Mouse (Mus musculus) embryonic facial prominence, embryonic 11.5 days (tissue): ENCODE measurements around the gene Dusp16. TPM values are rescaled to one million over a fixed set of nuclear protein-coding genes. Genes with fewer than 3 reads are reported as not detected.

Source experiments
- ATAC-seq: fragments of 200-750 bp; cut with Nextera tagmentation; replicated peaks from 2 replicates; pipeline ENCODE4 v1.8.0; 2017; ENCODE audit warnings: low read depth; ENCODE audit not compliant: insufficient number of reproducible peaks, low FRiP score, low TSS enrichment
- DNase-seq: peaks from one replicate; pipeline ENCODE4 v3.0.0-alpha.2; 2015; ENCODE audit warnings: low spot score
- H3K27ac ChIP-seq: fragments of 300-500 bp; sonication (generic); replicated peaks from 2 replicates; pipeline ENCODE4 v1.5.1; 2014; ENCODE audit warnings: mild to moderate bottlenecking, low read depth, low read length, control low read depth
- H3K27me3 ChIP-seq: fragments of 300-500 bp; sonication (generic); 2 replicates; pipeline ENCODE4 v1.6.1; 2014; ENCODE audit warnings: mild to moderate bottlenecking, low read length, moderate library complexity, mixed read lengths; ENCODE audit not compliant: control insufficient read depth, insufficient read depth
- H3K36me3 ChIP-seq: fragments of 300-500 bp; sonication (generic); replicated peaks from 2 replicates; pipeline ENCODE4 v1.6.1; 2014; ENCODE audit warnings: low read depth, mild to moderate bottlenecking, low read length, moderate library complexity, mixed read lengths; ENCODE audit not compliant: control insufficient read depth, insufficient read depth
- H3K4me1 ChIP-seq: fragments of 300-500 bp; sonication (generic); 2 replicates; pipeline ENCODE4 v1.6.1; 2014; ENCODE audit warnings: low read length, mixed read lengths; ENCODE audit not compliant: control insufficient read depth, insufficient read depth
- H3K4me2 ChIP-seq: fragments of 300-500 bp; sonication (generic); 2 replicates; pipeline ENCODE4 v1.6.1; 2014; ENCODE audit warnings: low read depth, mild to moderate bottlenecking, control low read depth, low read length, moderate library complexity
- H3K4me3 ChIP-seq: fragments of 300-500 bp; sonication (generic); 2 replicates; pipeline ENCODE4 v1.5.1; 2014; ENCODE audit warnings: low read depth, low read length, control low read depth
- H3K9ac ChIP-seq: fragments of 300-500 bp; sonication (generic); replicated peaks from 2 replicates; pipeline ENCODE4 v1.6.1; 2014; ENCODE audit warnings: mild to moderate bottlenecking, control low read depth, low read length
- H3K9me3 ChIP-seq: fragments of 300-500 bp; sonication (generic); replicated peaks from 2 replicates; pipeline ENCODE4 v1.6.1; 2016; ENCODE audit warnings: mild to moderate bottlenecking, low read length, inconsistent platforms, mixed read lengths; ENCODE audit not compliant: control insufficient read depth
- WGBS: fragments of 180-500 bp; shearing (Covaris S2); extraction: QIAGEN DNeasy Blood & Tissue Kit; methylation state at CpG from one replicate; pipeline ENCODE4 v1.1.7; 2014; 5-methylcytosine and 5-hydroxymethylcytosine counted together
- polyA plus RNA-seq: library from polyadenylated mRNA; unstranded; fragments of >200 nt; fragmentation: Nextera tagmentation; extraction: Ambion mirVana; gene quantifications from 2 replicates; pipeline ENCODE4 v1.2.1, GENCODE M21; 2014

Gene Dusp16
- polyA plus RNA-seq, 1 experiment from 2014 or later, result 15.4 TPM

DNA sequence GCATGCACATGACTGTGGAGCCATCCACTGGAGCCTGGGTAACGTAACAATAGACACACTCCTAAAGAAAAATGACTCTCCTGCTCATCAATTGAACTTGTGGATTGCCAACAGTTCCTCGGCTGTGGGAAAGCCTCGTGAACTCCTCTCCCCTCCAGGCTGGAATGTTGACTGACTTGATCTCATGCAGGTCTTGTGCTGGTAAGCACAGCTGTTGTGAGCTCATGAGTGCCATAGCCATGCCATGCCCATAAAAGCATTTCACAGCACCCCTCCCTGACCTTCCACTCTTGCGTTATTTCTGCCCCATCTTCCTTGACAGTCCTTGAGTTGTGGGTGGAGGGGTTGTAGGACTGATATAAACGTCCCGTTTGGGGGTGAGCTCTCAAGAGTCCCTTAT lies 28.0 kb upstream of the Dusp16 start:
- WGBS, result 68% methylated on average over 6 of the region's 6 CpGs
- Histone ChIP-seq H3K9me3 (no peaks in the 10 kb centered on the region), H3K27me3 (no peaks in the 10 kb centered on the region), H3K4me1 (no peaks in the 10 kb centered on the region), H3K9ac (no peak overlapping the region), H3K27ac (no peak overlapping the region), H3K4me3 (no peak overlapping the region), H3K36me3 (no peaks in the 10 kb centered on the region), H3K4me2 (no peak overlapping the region)
- ATAC-seq (no peak), DNase-seq (no peak)

DNA sequence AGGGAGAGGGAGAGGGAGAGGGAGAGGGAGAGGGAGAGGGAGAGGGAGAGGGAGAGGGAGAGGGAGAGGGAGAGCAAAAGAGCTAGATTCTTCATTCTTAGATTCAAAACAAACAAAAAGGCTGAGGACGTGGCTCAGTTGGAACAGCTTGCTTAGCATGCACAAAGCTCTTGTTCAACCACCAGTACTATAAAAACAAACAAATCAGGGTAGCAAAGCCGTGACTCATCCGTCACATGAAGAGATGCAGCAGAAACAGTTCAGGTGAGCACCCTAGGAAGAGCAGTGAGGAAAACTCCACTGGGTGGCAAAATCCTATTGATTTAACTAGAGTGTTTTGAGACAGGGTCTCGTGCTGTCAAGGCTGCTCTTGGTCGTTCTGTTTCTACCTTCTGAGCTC lies 27.3 kb upstream of the Dusp16 start:
- 50% methylated on average over 5 of the region's 5 CpGs for whole genome bisulfite sequencing
- no peak for ATAC-seq
- no peak overlapping the region for H3K4me2 ChIP-seq
- no peaks in the 10 kb centered on the region for H3K4me1 ChIP-seq
- no peaks in the 10 kb centered on the region for H3K27me3 ChIP-seq
- no peak overlapping the region for H3K4me3 ChIP-seq
- no peak overlapping the region for H3K27ac ChIP-seq
- no peaks in the 10 kb centered on the region for H3K9me3 ChIP-seq
- H3K9ac ChIP-seq, result no peak overlapping the region
- DNase-seq, result no peak
- no peaks in the 10 kb centered on the region for H3K36me3 ChIP-seq

DNA sequence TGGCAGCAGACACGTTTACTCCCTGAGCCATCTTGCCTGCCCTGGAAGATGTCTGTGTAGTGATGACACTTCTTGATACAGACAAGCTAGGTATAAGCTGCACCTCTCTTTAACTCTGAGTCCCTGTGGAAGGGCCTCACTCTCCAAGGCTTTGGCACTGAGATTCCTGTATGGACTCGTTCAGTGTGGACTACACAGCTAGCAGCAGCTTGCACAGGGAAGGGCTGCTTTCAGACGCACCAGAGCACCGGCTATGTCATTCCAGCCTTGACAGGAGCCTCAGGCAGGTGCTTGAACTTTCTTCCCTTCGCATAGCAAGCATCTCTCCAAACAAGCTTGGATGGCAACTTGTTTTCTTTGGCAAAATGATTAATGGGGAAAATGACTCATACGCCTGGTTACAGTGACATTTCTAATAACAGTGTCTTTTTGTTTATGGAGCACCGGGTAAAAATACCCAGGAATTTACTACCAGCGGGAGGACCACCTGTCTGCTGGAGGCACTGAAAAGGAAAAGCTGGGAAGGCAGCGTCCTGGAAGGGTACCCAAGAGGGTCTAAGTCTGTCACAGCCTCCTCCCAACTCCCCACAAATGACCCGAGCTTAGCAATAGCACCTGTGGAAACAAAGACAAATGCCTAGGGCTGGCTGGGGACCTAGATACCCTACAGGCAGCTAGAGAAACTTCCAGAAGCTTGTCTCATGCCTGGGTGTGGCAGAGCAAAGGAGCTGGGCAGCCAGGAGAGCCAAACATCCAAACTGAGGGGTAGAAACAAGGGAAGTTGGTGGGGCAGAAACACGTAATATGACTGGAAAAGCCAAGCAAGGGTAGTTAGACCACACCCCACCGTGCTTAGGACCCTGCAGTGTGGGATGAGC lies 24.9 kb upstream of the Dusp16 start:
- no peaks in the 10 kb centered on the region for H3K4me1 ChIP-seq
- H3K27ac ChIP-seq, result no peak overlapping the region
- H3K36me3 ChIP-seq, result no peaks in the 10 kb centered on the region
- no peak overlapping the region for H3K4me2 ChIP-seq
- H3K4me3 ChIP-seq, result no peak overlapping the region
- no peaks in the 10 kb centered on the region for H3K27me3 ChIP-seq
- DNase-seq, result no peak
- WGBS, result 63% methylated on average over 12 of the region's 12 CpGs
- no peak overlapping the region for H3K9ac ChIP-seq
- H3K9me3 ChIP-seq, result no peaks in the 10 kb centered on the region
- ATAC-seq, result no peak

DNA sequence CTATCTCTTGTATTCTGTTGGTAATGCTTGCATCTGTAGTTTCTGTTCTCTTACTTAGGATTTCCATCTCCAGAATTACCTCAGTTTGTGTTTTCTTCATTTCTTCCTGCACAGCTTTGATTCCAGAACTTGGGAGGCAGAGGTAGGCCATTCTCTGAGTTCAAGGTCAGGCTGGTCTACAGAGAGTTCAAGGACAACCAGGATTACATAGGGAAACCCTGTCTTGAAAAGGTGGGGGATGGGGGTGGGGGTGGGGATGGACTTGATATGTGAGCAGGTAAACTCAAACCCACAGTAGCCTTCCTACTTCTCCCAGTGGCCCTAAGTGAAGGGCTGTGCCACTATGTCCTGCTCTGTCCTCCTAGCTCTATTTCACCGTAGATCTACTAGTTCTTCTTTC lies 20.6 kb upstream of the Dusp16 start:
- 95% methylated on average over 1 of the region's 1 CpGs for WGBS
- no peak overlapping the region for H3K4me2 ChIP-seq
- no peak for ATAC-seq
- no peaks in the 10 kb centered on the region for H3K27me3 ChIP-seq
- no peak overlapping the region for H3K27ac ChIP-seq
- H3K4me3 ChIP-seq, result no peak overlapping the region
- no peaks in the 10 kb centered on the region for H3K36me3 ChIP-seq
- H3K9ac ChIP-seq, result no peak overlapping the region
- H3K4me1 ChIP-seq, result no peaks in the 10 kb centered on the region
- no peak for DNase-seq
- H3K9me3 ChIP-seq, result no peaks in the 10 kb centered on the region

DNA sequence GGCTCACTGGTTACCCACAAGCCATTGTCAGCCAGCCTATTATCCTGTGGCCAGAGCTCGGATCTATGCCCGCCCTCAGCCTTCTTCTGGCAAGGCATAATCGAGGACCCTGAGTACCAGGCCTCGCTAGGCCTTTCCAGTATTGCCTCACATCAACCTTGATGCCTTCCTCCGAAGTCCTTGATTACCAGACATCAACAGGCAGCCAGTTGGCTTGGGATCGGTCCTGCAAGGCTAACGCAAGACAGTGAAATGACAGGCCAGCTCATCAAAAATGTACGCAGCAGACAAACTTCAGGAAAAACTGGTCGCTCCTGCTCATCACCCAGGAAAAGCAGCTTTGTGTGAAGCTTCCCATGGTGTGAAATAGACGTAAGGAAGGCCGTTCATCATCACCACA lies 15.4 kb upstream of the Dusp16 start:
- H3K27ac ChIP-seq, result no peak overlapping the region
- H3K4me1 ChIP-seq, result no peaks in the 10 kb centered on the region
- H3K27me3 ChIP-seq, result no peaks in the 10 kb centered on the region
- ATAC-seq (no peak), DNase-seq (no peak)
- H3K4me2 ChIP-seq, result no peak overlapping the region
- H3K4me3 ChIP-seq, result no peak overlapping the region
- no peaks in the 10 kb centered on the region for H3K9me3 ChIP-seq
- H3K9ac ChIP-seq, result no peak overlapping the region
- 85% methylated on average over 11 of the region's 11 CpGs for WGBS
- no peaks in the 10 kb centered on the region for H3K36me3 ChIP-seq

DNA sequence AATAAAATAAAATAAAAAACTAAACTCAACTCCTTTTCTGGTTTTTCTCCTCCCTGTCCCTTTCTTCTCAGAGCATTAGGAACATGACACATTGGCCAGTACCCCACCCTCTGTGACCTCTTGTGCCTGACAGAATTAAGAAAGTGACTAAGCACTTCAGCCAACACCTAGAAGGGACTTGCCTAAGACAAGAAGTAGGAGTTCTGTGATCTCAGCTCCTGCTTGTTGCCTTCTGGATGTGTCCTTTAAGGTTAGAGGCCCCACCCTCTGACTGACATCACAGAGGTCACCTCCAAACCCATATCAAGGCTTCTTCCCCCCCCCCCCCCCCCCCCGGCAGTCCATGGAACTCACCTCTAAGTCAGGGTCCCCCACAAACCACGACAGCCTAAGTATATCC lies 14.7 kb upstream of the Dusp16 start:
- 80% methylated on average over 1 of the region's 2 CpGs for WGBS
- no peak overlapping the region for H3K4me2 ChIP-seq
- H3K4me3 ChIP-seq, result no peak overlapping the region
- no peak overlapping the region for H3K27ac ChIP-seq
- H3K9me3 ChIP-seq, result no peaks in the 10 kb centered on the region
- no peaks in the 10 kb centered on the region for H3K36me3 ChIP-seq
- ATAC-seq, result no peak
- H3K9ac ChIP-seq, result no peak overlapping the region
- H3K27me3 ChIP-seq, result no peaks in the 10 kb centered on the region
- H3K4me1 ChIP-seq, result no peaks in the 10 kb centered on the region
- DNase-seq, result no peak

DNA sequence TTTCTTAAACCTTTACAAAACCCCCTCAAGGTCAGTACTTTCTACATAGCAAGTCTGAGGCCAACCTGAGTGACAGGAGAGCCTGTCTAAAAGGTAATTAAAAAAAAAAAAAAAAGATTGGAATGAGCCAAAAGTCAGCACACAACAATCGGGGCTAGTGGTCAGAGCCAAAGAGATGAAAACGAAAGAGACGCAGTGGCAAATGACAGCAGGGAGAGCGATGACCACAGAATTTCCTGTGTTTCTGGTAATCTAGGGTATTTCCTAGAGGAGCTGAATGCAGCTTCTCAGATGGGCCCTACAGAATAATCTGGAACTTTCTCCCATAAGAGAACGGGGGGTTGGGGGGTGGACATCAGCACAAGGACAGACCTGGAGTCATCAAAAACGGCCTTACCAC lies 13.7 kb upstream of the Dusp16 start:
- Histone ChIP-seq H3K4me3 (no peak overlapping the region), H3K36me3 (no peaks in the 10 kb centered on the region), H3K27ac (no peak overlapping the region), H3K9ac (no peak overlapping the region), H3K9me3 (no peaks in the 10 kb centered on the region), H3K27me3 (no peaks in the 10 kb centered on the region), H3K4me2 (no peak overlapping the region), H3K4me1 (no peaks in the 10 kb centered on the region)
- 82% methylated on average over 6 of the region's 6 CpGs for WGBS
- DNase-seq (no peak), ATAC-seq (no peak)

DNA sequence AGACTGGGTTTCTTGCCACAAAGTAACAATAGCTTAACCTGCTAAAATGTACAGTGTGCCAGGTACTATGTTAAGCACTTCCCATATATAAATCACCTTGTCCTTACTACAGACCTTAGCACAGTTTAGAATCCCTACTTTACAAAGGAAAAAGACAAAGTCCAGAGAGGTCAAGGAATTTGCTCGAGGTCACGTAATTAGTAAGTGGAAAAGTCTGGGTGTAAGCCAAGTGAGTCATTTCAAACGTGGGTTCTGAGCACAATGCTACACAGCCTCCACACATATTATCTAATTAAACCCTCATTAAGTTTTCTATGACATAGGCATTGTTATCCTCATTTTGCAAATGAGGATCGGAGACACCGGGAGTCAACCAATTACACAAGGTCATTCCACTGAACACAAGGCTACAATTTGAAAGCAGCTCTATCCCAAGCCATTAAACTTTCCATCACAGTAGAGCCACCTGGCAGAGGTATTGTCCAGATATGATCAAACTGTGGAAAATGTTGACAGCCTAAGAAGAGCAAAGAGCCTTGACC lies 12.4 kb upstream of the Dusp16 start:
- H3K27me3 ChIP-seq, result no peaks in the 10 kb centered on the region
- no peak overlapping the region for H3K4me2 ChIP-seq
- H3K36me3 ChIP-seq, result no peaks in the 10 kb centered on the region
- DNase-seq, result no peak
- ATAC-seq, result no peak
- H3K9ac ChIP-seq, result no peak overlapping the region
- H3K27ac ChIP-seq, result no peak overlapping the region
- H3K4me3 ChIP-seq, result no peak overlapping the region
- H3K9me3 ChIP-seq, result no peaks in the 10 kb centered on the region
- WGBS, result 65% methylated on average over 5 of the region's 5 CpGs
- H3K4me1 ChIP-seq, result no peaks in the 10 kb centered on the region
